Mouse (Mus musculus) CH12F3 (cell line): Measurements from ENCODE around the gene Asic2.

Source experiments
- in situ Hi-C: fragments of 300-500 bp; cut with MboI; formaldehyde crosslinking; loops from 2 replicates; pipeline ENCODE4 v1.14.3; 2020; ENCODE audit warnings: low sequenced_read_pairs

Asic2 gene

GRCm38 (mm10) chr11:81620516-81620915 lies 347.7 kb downstream of the Asic2 start:
- in situ Hi-C loops, result no loop called here

DNA sequence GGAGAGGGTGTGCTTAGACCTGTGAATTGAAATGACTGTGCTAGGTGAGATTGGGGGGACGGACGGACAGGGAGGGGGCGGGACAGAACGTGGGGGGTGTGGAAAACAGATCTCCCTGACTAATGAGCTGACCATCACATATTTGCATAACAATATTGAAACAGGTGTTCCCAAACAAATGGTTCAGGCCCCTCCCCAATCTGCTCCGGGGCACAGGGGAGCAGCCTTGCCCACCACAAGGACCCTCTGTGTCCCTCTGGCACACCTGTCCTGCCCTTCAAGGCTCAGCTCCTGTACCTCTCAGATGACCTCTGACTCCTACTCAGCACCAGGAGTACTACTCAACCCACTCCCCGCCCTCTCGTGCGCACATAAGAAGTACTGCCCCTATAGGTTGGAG lies 351.8 kb downstream of the Asic2 start:
- in situ Hi-C loops, result no loop called here

DNA sequence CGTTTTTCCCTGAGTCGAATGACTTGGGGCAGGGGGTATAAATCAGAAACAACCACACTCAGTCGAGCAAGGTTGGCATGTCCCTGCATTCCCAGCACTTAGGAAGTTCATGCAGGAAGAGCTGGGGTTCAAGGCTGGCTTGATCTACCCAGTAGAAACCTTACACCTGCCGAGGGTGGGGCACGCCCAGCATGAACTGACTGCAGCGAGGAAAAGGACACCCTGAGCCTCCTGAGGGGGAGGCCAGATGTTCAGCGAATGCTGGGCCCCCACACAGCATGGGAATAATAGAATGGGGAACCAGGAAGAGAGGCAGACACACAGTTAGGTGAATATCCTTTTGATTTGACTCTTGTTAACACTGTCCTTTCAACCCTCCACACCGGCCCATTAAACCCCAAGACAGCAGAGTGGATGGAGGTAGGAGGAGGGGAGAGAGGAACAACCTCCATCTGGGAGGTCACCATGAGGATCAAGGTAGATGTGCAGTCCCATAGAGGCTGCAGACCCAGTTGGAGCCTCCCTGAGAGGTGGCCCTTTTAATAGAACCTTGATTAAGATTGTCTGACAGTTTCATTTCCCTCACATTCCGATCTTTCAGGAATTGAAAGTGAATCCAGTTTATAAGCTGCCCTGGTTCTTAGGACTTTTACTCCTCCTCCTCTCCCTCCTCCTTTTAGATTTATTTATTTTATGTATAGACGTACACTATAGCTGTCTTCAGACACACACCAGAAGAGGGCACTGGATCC lies 354.2 kb downstream of the Asic2 start:
- in situ Hi-C loops, result no loop called here

GRCm38 (mm10) chr11:81612798-81613540 lies 355.3 kb downstream of the Asic2 start:
- in situ Hi-C loops, result no loop called here

DNA sequence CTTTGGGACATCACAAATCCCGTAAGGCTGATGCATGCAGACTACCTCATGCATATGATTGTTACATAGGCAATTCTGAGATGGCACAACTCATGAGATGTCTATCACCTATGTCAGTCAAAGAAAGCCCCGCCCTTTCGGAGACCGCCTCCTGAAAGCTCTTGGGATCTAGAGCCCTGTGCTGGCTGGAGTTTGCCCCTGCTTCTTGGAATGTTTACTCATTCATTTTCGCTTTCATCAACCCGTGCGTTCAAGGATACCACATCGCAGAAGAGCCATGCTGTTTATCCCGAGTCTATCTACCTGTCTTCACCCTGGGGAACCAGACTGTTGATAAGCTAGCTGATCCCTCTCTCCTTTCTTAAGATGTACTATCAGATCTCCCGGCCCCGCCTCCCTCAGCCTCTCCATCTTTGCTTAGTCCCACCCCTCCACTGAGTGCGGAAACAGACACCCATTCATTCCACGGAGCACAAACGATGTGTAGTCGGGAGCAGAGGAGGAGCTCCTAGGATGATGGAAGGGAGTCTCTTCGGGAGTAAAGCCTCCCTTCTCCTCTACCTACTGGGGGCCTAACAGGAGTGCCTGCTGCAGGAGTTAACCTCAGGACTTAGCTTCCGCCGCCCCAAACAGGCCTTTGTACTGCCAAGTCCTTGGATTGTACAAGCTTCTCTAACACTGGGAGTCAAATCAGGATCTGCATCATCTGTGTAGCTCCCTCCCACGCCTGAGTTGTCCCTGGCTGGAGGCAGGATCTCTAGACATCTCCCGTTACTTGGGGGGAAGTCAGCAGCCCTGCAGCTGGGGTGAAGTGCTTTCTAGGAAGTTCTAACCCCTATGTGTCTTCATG lies 356.1 kb downstream of the Asic2 start:
- in situ Hi-C loops, result no loop called here

GRCm38 (mm10) chr11:81610506-81610905 lies 357.8 kb downstream of the Asic2 start:
- in situ Hi-C loops, result no loop called here

DNA sequence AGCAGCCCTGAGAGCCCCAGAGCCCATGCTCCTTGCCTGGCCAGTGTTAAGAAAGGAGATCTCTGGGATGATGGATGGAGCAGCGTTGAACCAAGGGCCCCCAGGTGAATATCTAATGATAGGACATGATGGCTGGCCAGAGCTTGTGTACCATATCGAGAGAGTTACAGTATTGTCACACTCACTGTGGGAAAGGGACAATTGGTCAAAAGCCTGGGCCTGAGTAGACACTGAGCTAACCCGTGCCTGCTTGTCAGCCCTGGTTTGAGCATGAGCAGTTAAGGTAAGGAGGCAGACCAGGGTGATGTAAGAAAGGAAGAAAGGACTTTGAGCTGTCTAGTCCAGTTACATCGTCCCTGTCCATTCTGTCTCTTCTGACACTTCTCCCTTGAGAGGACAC lies 365.3 kb downstream of the Asic2 start:
- in situ Hi-C loops, result no loop called here

DNA sequence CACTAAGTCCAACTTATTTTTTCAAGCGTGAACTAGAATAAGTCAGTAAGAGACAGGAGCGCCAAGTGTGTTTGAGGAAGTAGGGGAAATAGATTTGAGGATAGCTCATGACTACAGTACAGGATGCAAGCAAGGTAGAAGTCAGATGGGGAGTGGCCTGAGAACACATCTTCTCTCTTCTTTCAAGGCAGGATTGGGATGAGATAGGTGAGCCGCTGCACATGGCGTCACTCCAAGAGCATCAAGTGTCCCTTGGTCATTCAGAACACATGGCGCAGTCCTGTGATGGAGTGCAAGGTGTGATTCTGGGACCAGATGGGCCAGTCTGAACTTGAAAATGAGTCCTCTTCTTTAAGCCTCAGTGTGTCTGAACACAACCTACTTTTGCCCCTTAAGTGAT lies 366.5 kb downstream of the Asic2 start:
- in situ Hi-C loops, result no loop called here

- in situ Hi-C loops, result no loop called here
These were observed 370.7 kb downstream of the Asic2 start for GRCm38 (mm10) chr11:81597601-81598000.

- in situ Hi-C loops, result no loop called here
These were observed 373.0 kb downstream of the Asic2 start for GRCm38 (mm10) chr11:81595235-81595634.

- in situ Hi-C loops, result no loop called here
These were observed 375.5 kb downstream of the Asic2 start for GRCm38 (mm10) chr11:81592776-81593175.

- in situ Hi-C loops, result no loop called here
These were observed 377.3 kb downstream of the Asic2 start for GRCm38 (mm10) chr11:81590911-81591310.

- in situ Hi-C loops, result no loop called here
These were observed 379.6 kb downstream of the Asic2 start for GRCm38 (mm10) chr11:81588630-81589029.

- in situ Hi-C loops, result no loop called here
These were observed 380.3 kb downstream of the Asic2 start for GRCm38 (mm10) chr11:81587942-81588341.

DNA sequence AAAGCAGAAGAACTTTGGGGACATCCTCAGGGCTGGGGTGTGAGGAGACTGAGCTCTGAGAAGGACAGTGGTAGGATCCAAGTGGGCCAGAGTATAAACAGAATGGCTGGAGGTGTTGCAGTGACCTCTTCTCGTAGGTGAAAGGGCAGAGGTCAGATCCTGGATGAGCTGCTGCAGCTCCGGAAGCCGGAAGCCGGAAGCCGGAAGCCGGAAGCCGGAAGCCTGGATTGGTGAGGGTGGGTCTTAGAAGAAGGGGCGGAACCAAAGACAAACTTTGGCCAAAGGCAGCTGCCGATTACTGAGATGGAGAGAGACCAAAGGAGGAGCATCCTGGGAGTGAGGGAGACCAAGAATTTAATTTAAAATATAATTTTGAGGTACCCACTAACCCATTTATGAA lies 381.1 kb downstream of the Asic2 start:
- in situ Hi-C loops, result no loop called here

DNA sequence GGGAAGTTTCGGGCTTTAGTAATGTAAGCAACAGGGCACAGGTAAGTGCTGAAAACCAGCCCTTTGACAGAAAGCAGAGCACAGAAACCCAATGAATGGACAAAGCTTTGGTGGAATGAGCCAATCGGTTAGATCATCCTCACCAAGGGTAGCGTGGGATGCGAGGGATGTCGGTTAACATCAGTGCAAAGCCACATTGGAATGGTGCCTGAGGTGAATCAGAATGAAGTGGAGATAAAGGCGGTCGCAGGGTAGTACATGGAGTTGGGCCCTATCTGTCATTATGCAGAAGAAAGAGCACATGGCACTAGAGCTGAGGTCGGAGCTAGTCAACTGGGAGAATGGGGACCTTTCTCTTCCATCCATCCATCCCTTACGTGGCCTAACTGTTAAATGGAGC lies 383.8 kb downstream of the Asic2 start:
- in situ Hi-C loops, result no loop called here

GRCm38 (mm10) chr11:81583195-81583594 lies 385.1 kb downstream of the Asic2 start:
- in situ Hi-C loops, result no loop called here

DNA sequence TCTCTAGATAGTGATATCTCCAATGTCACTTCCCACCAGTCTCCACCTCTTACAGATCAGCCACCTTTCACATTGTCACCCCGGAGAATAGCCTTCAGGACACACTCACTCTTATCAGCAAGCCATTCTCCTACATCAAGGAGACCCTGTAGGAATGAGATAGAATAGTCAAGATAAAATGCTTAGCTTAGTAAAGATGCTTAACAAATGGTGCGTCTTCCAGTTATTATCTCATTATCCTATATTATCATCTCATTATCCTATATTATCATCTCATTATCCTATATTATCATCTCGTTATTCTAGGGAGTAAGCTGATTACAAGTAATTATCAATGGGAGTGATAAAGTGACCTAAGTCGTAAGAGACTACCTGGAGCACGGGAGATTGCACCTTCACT lies 386.1 kb downstream of the Asic2 start:
- in situ Hi-C loops, result no loop called here

DNA sequence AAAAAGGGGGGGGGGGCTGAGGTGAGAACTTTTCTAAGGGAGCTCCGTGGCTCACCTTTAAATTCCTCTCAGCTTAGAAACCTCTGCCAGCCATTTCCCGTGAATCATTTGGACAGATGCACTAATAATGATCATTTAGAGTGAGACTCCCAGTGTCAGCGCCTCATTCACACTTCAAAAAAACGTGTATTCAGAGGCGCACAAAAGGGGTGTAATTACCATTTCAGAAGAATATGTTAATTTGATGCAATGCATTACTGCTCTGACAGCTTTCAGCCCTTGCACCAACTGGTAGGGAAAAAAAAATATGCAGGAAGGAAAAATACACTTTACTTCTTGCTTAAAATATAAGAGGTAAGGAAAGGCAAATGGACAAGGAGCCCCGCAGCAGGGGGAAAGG lies 388.5 kb downstream of the Asic2 start:
- in situ Hi-C loops, result no loop called here

GRCm38 (mm10) chr11:81570406-81570805 lies 397.9 kb downstream of the Asic2 start:
- in situ Hi-C loops, result no loop called here

DNA sequence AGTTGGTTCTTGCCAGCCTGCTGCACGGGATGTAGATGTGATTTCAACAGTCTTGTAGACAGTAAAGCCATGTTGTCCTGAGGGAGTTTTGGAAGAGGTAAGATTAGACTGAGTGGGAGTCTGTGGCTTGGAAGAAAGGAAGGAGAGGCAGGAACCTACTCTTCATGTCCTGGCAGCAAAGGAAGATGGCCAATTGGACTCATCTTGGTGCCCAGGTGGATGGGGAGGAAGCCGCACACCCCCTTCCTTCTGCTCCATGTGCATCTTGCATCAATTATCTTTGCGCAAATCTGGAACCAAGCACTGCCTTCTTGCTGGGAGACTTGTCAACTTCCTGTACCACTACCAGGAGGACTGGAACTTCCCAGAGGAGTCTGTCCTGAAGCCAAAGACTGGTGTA lies 403.4 kb downstream of the Asic2 start:
- in situ Hi-C loops, result no loop called here

DNA sequence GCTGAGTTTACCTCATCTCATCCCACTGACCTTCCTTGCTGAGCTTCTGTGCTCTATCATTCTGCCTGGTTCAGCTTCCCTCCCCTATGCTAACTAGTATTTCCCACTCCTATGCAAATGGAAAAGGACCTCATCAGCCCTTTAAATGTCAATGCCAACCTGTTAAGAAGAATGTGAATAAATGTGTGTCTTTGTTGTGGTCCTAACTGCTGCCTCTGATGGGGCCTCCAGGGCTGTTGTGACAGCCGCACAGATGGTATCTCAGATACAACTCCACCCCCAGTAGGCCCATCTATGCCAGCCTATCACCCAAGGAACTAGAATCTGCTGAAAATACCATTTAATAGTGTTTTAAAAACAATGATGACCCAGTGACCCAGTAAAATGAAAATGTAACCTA lies 407.9 kb downstream of the Asic2 start:
- in situ Hi-C loops, result no loop called here
